Mouse (Mus musculus): ENCODE data around the gene Col13a1. TPM values are rescaled to one million over a fixed set of nuclear protein-coding genes. Genes with fewer than 3 reads are reported as not detected.

Col13a1 gene
- total RNA-seq, 2 experiments from 2014 or later = 1.0 to 1.3 TPM

GRCm38 (mm10) chr10:61911770-61912169 is 67.1 kb downstream of the Col13a1 start:
- DNase-seq = no peak
- intact Hi-C loops (cut with DNase I) = no loop called here

- intact Hi-C loops (cut with DNase I) = no loop called here
- no peak for DNase-seq
Measured at GRCm38 (mm10) chr10:61909004-61909403, 69.9 kb downstream of the Col13a1 start.

- peak in 1 of 2 experiments; percentile 39 for DNase-seq
- intact Hi-C loops (cut with DNase I) = no loop called here
Measured at GRCm38 (mm10) chr10:61906226-61906625, 72.7 kb downstream of the Col13a1 start.

- intact Hi-C loops (cut with DNase I) = no loop called here
- DNase-seq = no peak
Measured at GRCm38 (mm10) chr10:61905308-61905707, 73.6 kb downstream of the Col13a1 start.

- intact Hi-C loops (cut with DNase I) = no loop called here
- no peak for DNase-seq
Measured at GRCm38 (mm10) chr10:61898116-61898515, 80.8 kb downstream of the Col13a1 start.

- intact Hi-C loops (cut with DNase I) = no loop called here
Measured at GRCm38 (mm10) chr10:61894564-61894963, 84.3 kb downstream of the Col13a1 start.

GRCm38 (mm10) chr10:61891138-61891537 is 87.8 kb downstream of the Col13a1 start:
- intact Hi-C loops (cut with DNase I) = no loop called here
- no peak for DNase-seq

More at GRCm38 (mm10) chr10:61894564-61894963, 84.3 kb downstream of the Col13a1 start:
- DNase-seq = no peak

GRCm38 (mm10) chr10:61890294-61890693 is 88.6 kb downstream of the Col13a1 start:
- intact Hi-C loops (cut with DNase I) = no loop called here
- DNase-seq = peak in 1 of 2 experiments; percentile 15

GRCm38 (mm10) chr10:61879427-61879826 is 99.5 kb downstream of the Col13a1 start:
- no peak for DNase-seq
- intact Hi-C loops (cut with DNase I) = loop anchor here (2.0 to 5.0 kb wide), 4 partner anchors 97 to 303 kb away; no protein-coding TSS in a partner anchor

GRCm38 (mm10) chr10:61877787-61878186 is 101.1 kb downstream of the Col13a1 start:
- peak; percentile 41 to 48 for DNase-seq
- intact Hi-C loops (cut with DNase I) = loop anchor here (2.0 to 5.0 kb wide), 4 partner anchors 99 to 305 kb away; no protein-coding TSS in a partner anchor

- DNase-seq = no peak
- intact Hi-C loops (cut with DNase I) = loop anchor here (10.0 kb wide), 1 partner anchor 535 kb away; no protein-coding TSS in a partner anchor
Measured at GRCm38 (mm10) chr10:61869796-61870195, 109.1 kb downstream of the Col13a1 start.

- no peak for DNase-seq
- intact Hi-C loops (cut with DNase I) = loop anchor here (10.0 kb wide), 1 partner anchor 539 kb away; no protein-coding TSS in a partner anchor
Measured at GRCm38 (mm10) chr10:61866045-61866580, 112.8 kb downstream of the Col13a1 start.

GRCm38 (mm10) chr10:61859451-61859850 is 119.5 kb downstream of the Col13a1 start:
- no peak for DNase-seq
- intact Hi-C loops (cut with DNase I) = no loop called here

- no peak for DNase-seq
- intact Hi-C loops (cut with DNase I) = no loop called here
Measured at GRCm38 (mm10) chr10:61855139-61855675, 123.7 kb downstream of the Col13a1 start.

GRCm38 (mm10) chr10:61852824-61853223 is 126.1 kb downstream of the Col13a1 start:
- DNase-seq = no peak

GRCm38 (mm10) chr10:61848553-61848952 is 130.4 kb downstream of the Col13a1 start:
- intact Hi-C loops (cut with DNase I) = no loop called here
- no peak for DNase-seq

More at GRCm38 (mm10) chr10:61852824-61853223, 126.1 kb downstream of the Col13a1 start:
- intact Hi-C loops (cut with DNase I) = no loop called here

- intact Hi-C loops (cut with DNase I) = no loop called here
- no peak for DNase-seq
Measured at GRCm38 (mm10) chr10:61845476-61845875, 133.4 kb downstream of the Col13a1 start.

- intact Hi-C loops (cut with DNase I) = loop anchor here (5.0 kb wide), 1 partner anchor 138 kb away; no protein-coding TSS in a partner anchor
- DNase-seq = no peak
Measured at GRCm38 (mm10) chr10:61844475-61844874, 134.4 kb downstream of the Col13a1 start.

- intact Hi-C loops (cut with DNase I) = loop anchor here (5.0 kb wide), 1 partner anchor 140 kb away; no protein-coding TSS in a partner anchor
- no peak for DNase-seq
Measured at GRCm38 (mm10) chr10:61842261-61842660, 136.6 kb downstream of the Col13a1 start.

- intact Hi-C loops (cut with DNase I) = loop anchor here (5.0 kb wide), 1 partner anchor 263 kb away; no protein-coding TSS in a partner anchor
- no peak for DNase-seq
Measured at GRCm38 (mm10) chr10:61839326-61839725, 139.6 kb downstream of the Col13a1 start.

- intact Hi-C loops (cut with DNase I) = loop anchor here (5.0 kb wide), 1 partner anchor 264 kb away; no protein-coding TSS in a partner anchor
Measured at GRCm38 (mm10) chr10:61838769-61839168, 140.1 kb downstream of the Col13a1 start.

GRCm38 (mm10) chr10:61837286-61837685 is 141.6 kb downstream of the Col13a1 start:
- intact Hi-C loops (cut with DNase I) = loop anchor here (5.0 kb wide), 1 partner anchor 265 kb away; no protein-coding TSS in a partner anchor
- no peak for DNase-seq

More at GRCm38 (mm10) chr10:61838769-61839168, 140.1 kb downstream of the Col13a1 start:
- DNase-seq = no peak
